ENCODE assay signal across 17 mouse cellular contexts in genomic region chr2:76098381-76098780, GRCm38 (mm10).
DNase-seq lines count a peak whose midpoint lies in the region; ATAC-seq and TF ChIP-seq lines count a peak whose summit lies in the region.
"Had no signal": no experiment of that assay in that cellular context is flagged by ENCODE, and none has a peak within 500 bp of the region (broad histone marks: within the 10 kb centered on the region; RNA-seq: fewer than 3 reads in every experiment).

No protein-coding gene starts in this region.

- H3K36me3 ChIP-seq in lung, embryonic 14.5 days (ENCODE audit: insufficient read depth): no peaks in the 10 kb centered on the region
- H3K36me3 ChIP-seq: embryonic facial prominence, embryonic 15.5 days; forebrain, embryonic 10.5 days had no signal

- H3K27me3 ChIP-seq in lung, embryonic 14.5 days (ENCODE audit: insufficient read depth, low read length): no peaks in the 10 kb centered on the region
- H3K27me3 ChIP-seq: embryonic facial prominence, embryonic 15.5 days had no signal

- ATAC-seq in lung, embryonic 14.5 days (ENCODE audit: insufficient read depth): no peak
- ATAC-seq: Patski had no signal

- peak overlapping the region; percentile 91 for H3K27ac ChIP-seq in lung, embryonic 14.5 days (ENCODE audit: low read depth)
- H3K27ac ChIP-seq: embryonic facial prominence, embryonic 15.5 days; forebrain, embryonic 10.5 days; macrophage had no signal

- no peak overlapping the region for H3K9ac ChIP-seq in lung, embryonic 14.5 days
- H3K9ac ChIP-seq: embryonic facial prominence, embryonic 15.5 days had no signal

- WGBS in lung, embryonic 14.5 days: 7% methylated on average over 8 of the region's 8 CpGs

- TF ChIP-seq CTCF in lung, embryonic 14.5 days (IDR thresholded peaks at IDR 0.05; ENCODE audit: low read depth): no peak

- peaks cover 29% of the 10 kb centered on the region for H3K4me1 ChIP-seq in lung, embryonic 14.5 days (ENCODE audit: insufficient read depth)
- H3K4me1 ChIP-seq: embryonic facial prominence, embryonic 15.5 days had no signal

- no peaks in the 10 kb centered on the region for H3K9me3 ChIP-seq in lung, embryonic 14.5 days (ENCODE audit: low read depth, low read length)
- H3K9me3 ChIP-seq: embryonic facial prominence, embryonic 15.5 days; forebrain, embryonic 10.5 days had no signal

- H3K4me2 ChIP-seq in lung, embryonic 14.5 days: peak overlapping the region; percentile 32; the same call in 1 of the 2 replicates
- H3K4me2 ChIP-seq: embryonic facial prominence, embryonic 15.5 days; midbrain, embryonic 11.5 days had no signal

- no peak overlapping the region for H3K4me3 ChIP-seq in lung, embryonic 14.5 days (ENCODE audit: low read depth, low read length)
- H3K4me3 ChIP-seq: embryonic facial prominence, embryonic 15.5 days; forebrain, embryonic 10.5 days had no signal

- peak; percentile 50 for DNase-seq in lung, embryonic 14.5 days
- no peak for DNase-seq in lung, postnatal 14 days
- DNase-seq in embryo, embryonic 10.5 days (ENCODE audit: low spot score): peak; percentile 69
- peak; percentile 19 to 54 for DNase-seq in kidney, adult 8-10 months
- peak; percentile 59 to 76 for DNase-seq in kidney, postnatal 25 days
- no peak for DNase-seq in thymus, postnatal 0 days (ENCODE audit: low spot score)
- DNase-seq in right cerebral cortex, adult 2 months (ENCODE audit: low spot score in 2 of 2): no peak
- no peak for DNase-seq in right cerebral cortex, postnatal 25 days
- DNase-seq: adrenal gland, postnatal 36 days; cerebellum, adult 8-10 months; heart, adult 18-20 months; liver had no signal

Comparison
In these comparisons a context has a peak if more than half of its experiments do, and no peak if none do; other contexts are left out.
1. DNase-seq: peak in lung, embryonic 14.5 days (single experiment), embryo, embryonic 10.5 days (single experiment), kidney, adult 8-10 months (2 of 2) and kidney, postnatal 25 days (2 of 2); none in lung, postnatal 14 days (single experiment), thymus, postnatal 0 days (single experiment), right cerebral cortex, adult 2 months (0 of 2) and right cerebral cortex, postnatal 25 days (single experiment).